Mouse (Mus musculus): Measurements from ENCODE around the gene Rplp2. TPM values are rescaled to one million over a fixed set of nuclear protein-coding genes. Genes with fewer than 3 reads are reported as not detected.

Gene Rplp2
- polyA plus RNA-seq, 1 experiment from 2014 or later: 1,526 TPM

- WGBS: 41% methylated on average over 7 of the region's 7 CpGs
- no peaks in the 10 kb centered on the region for H3K9me3 ChIP-seq
- H3K36me3 ChIP-seq: no peaks in the 10 kb centered on the region
- H3K4me1 ChIP-seq (replicated peaks): peaks cover 5% of the 10 kb centered on the region; the same call in 1 of the 2 replicates
- H3K27ac ChIP-seq: peak overlapping the region; percentile 48; the same call in 1 of the 2 replicates
- no peak overlapping the region for H3K4me2 ChIP-seq (replicated peaks)
- no peak overlapping the region for H3K9ac ChIP-seq
- H3K27me3 ChIP-seq (replicated peaks): no peaks in the 10 kb centered on the region
- ATAC-seq: peak; percentile 62
- H3K4me3 ChIP-seq (replicated peaks): no peak overlapping the region
These were observed 28.2 kb upstream of the Rplp2 start for GRCm38 (mm10) chr7:141418970-141419369.

GRCm38 (mm10) chr7:141420030-141420702 lies 27.0 kb upstream of the Rplp2 start:
- no peak overlapping the region for H3K9ac ChIP-seq
- H3K27ac ChIP-seq: peak overlapping the region; percentile 25; the same call in 1 of the 2 replicates
- no peaks in the 10 kb centered on the region for H3K4me1 ChIP-seq (replicated peaks)
- WGBS: 57% methylated on average over 9 of the region's 9 CpGs
- no peak overlapping the region for H3K4me3 ChIP-seq (replicated peaks)
- no peaks in the 10 kb centered on the region for H3K36me3 ChIP-seq
- ATAC-seq: peak; percentile 60
- H3K4me2 ChIP-seq (replicated peaks): no peak overlapping the region
- no peaks in the 10 kb centered on the region for H3K9me3 ChIP-seq
- no peaks in the 10 kb centered on the region for H3K27me3 ChIP-seq (replicated peaks)

GRCm38 (mm10) chr7:141423811-141424210 lies 23.4 kb upstream of the Rplp2 start:
- WGBS: 68% methylated on average over 4 of the region's 4 CpGs
- Histone ChIP-seq H3K9ac (no peak overlapping the region), H3K36me3 (no peaks in the 10 kb centered on the region), H3K27me3 (replicated peaks) (no peaks in the 10 kb centered on the region), H3K4me2 (replicated peaks) (no peak overlapping the region), H3K4me3 (replicated peaks) (no peak overlapping the region), H3K27ac (no peak overlapping the region), H3K4me1 (replicated peaks) (peaks cover 3% of the 10 kb centered on the region; the same call in 1 of the 2 replicates), H3K9me3 (no peaks in the 10 kb centered on the region)
- no peak for ATAC-seq

GRCm38 (mm10) chr7:141426948-141427730 lies 20.0 kb upstream of the Rplp2 start:
- Histone ChIP-seq H3K9ac (no peak overlapping the region), H3K36me3 (peaks cover 14% of the 10 kb centered on the region; the same call in 1 of the 2 replicates), H3K4me2 (replicated peaks) (no peak overlapping the region), H3K27me3 (replicated peaks) (no peaks in the 10 kb centered on the region), H3K9me3 (no peaks in the 10 kb centered on the region), H3K27ac (no peak overlapping the region), H3K4me3 (replicated peaks) (no peak overlapping the region), H3K4me1 (replicated peaks) (peaks cover 9% of the 10 kb centered on the region; the same call in 1 of the 2 replicates)
- no peak for ATAC-seq
- 77% methylated on average over 12 of the region's 12 CpGs for WGBS

GRCm38 (mm10) chr7:141428701-141429100 lies 18.5 kb upstream of the Rplp2 start:
- Histone ChIP-seq H3K9ac (no peak overlapping the region), H3K4me2 (replicated peaks) (peak overlapping the region; percentile 41; the same call in 1 of the 2 replicates), H3K27me3 (replicated peaks) (no peaks in the 10 kb centered on the region), H3K4me3 (replicated peaks) (0 out of 2 replicates have a peak overlapping the region, but pooled peaks have one; percentile 9), H3K9me3 (no peaks in the 10 kb centered on the region), H3K36me3 (peaks cover 23% of the 10 kb centered on the region; the same call in 1 of the 2 replicates), H3K4me1 (replicated peaks) (peaks cover 12% of the 10 kb centered on the region; the same call in 1 of the 2 replicates), H3K27ac (no peak overlapping the region)
- no peak for ATAC-seq
- WGBS: 50% methylated on average over 5 of the region's 5 CpGs

GRCm38 (mm10) chr7:141429310-141429709 lies 17.9 kb upstream of the Rplp2 start, which contains the start of gene Cend1:
Gene Cend1 (minus strand): TSS chr7:141429491.
- 6% methylated on average over 19 of the region's 19 CpGs for WGBS
- H3K4me1 ChIP-seq (replicated peaks): peaks cover 18% of the 10 kb centered on the region
- H3K9me3 ChIP-seq: no peaks in the 10 kb centered on the region
- H3K27ac ChIP-seq: no peak within 1 kb of the TSS
- H3K36me3 ChIP-seq: peaks cover 25% of the 10 kb centered on the region; the same call in 1 of the 2 replicates
- peak within 1 kb of the TSS; percentile 41 for H3K4me2 ChIP-seq (replicated peaks)
- no peaks in the 10 kb centered on the region for H3K27me3 ChIP-seq (replicated peaks)
- peak; percentile 64 for ATAC-seq
- H3K4me3 ChIP-seq (replicated peaks): peak within 1 kb of the TSS; percentile 9; the same call in 1 of the 2 replicates
- no peak within 1 kb of the TSS for H3K9ac ChIP-seq

GRCm38 (mm10) chr7:141429840-141430584 lies 17.2 kb upstream of the Rplp2 start:
- ATAC-seq: no peak

GRCm38 (mm10) chr7:141430585-141431240 lies 16.5 kb upstream of the Rplp2 start:
- 90% methylated on average over 9 of the region's 9 CpGs for WGBS
- Histone ChIP-seq H3K9ac (no peak overlapping the region; the same call in 1 of the 2 replicates), H3K36me3 (peaks cover 25% of the 10 kb centered on the region; the same call in 1 of the 2 replicates), H3K9me3 (no peaks in the 10 kb centered on the region), H3K27me3 (replicated peaks) (no peaks in the 10 kb centered on the region), H3K4me1 (replicated peaks) (peaks cover 31% of the 10 kb centered on the region), H3K4me2 (replicated peaks) (no peak overlapping the region), H3K27ac (no peak overlapping the region), H3K4me3 (replicated peaks) (no peak overlapping the region)
- ATAC-seq: no peak

More at GRCm38 (mm10) chr7:141429840-141430584, 17.2 kb upstream of the Rplp2 start:
- Histone ChIP-seq H3K9me3 (no peaks in the 10 kb centered on the region), H3K4me1 (replicated peaks) (peaks cover 25% of the 10 kb centered on the region), H3K4me2 (replicated peaks) (peak overlapping the region; percentile 41; the same call in 1 of the 2 replicates), H3K27me3 (replicated peaks) (no peaks in the 10 kb centered on the region), H3K27ac (no peak overlapping the region), H3K9ac (no peak overlapping the region), H3K4me3 (replicated peaks) (no peak overlapping the region), H3K36me3 (peaks cover 25% of the 10 kb centered on the region; the same call in 1 of the 2 replicates)
- WGBS: 59% methylated on average over 9 of the region's 9 CpGs

GRCm38 (mm10) chr7:141431434-141432185 lies 15.6 kb upstream of the Rplp2 start:
- Histone ChIP-seq H3K9me3 (no peaks in the 10 kb centered on the region), H3K36me3 (peaks cover 25% of the 10 kb centered on the region; the same call in 1 of the 2 replicates), H3K4me2 (replicated peaks) (no peak overlapping the region), H3K4me3 (replicated peaks) (no peak overlapping the region), H3K9ac (no peak overlapping the region), H3K4me1 (replicated peaks) (peaks cover 40% of the 10 kb centered on the region), H3K27ac (no peak overlapping the region), H3K27me3 (replicated peaks) (no peaks in the 10 kb centered on the region)
- 94% methylated on average over 19 of the region's 19 CpGs for WGBS
- ATAC-seq: no peak

GRCm38 (mm10) chr7:141432186-141432611 lies 15.0 kb upstream of the Rplp2 start:
- no peak for ATAC-seq
- Histone ChIP-seq H3K4me1 (replicated peaks) (peaks cover 40% of the 10 kb centered on the region), H3K36me3 (peaks cover 25% of the 10 kb centered on the region; the same call in 1 of the 2 replicates), H3K27ac (no peak overlapping the region), H3K4me3 (replicated peaks) (no peak overlapping the region), H3K9ac (no peak overlapping the region), H3K9me3 (no peaks in the 10 kb centered on the region), H3K27me3 (replicated peaks) (no peaks in the 10 kb centered on the region), H3K4me2 (replicated peaks) (no peak overlapping the region)
- 78% methylated on average over 8 of the region's 8 CpGs for WGBS
